Mouse (Mus musculus) frontal cortex, adult 2 months (tissue): ENCODE data around the gene Ift122. TPM values are rescaled to one million over a fixed set of nuclear protein-coding genes. Genes with fewer than 3 reads are reported as not detected.
"Not testable (repeated sequence)": the region's sequence is repeated elsewhere in the genome, so short reads cannot be mapped to it uniquely, and the experiment has no call there.

Experiments used
- DNase-seq, 2 experiments: peaks; one replicate each; pipeline ENCODE4 v3.0.0; 2022; ENCODE audit warnings: low spot score in 1 of 2; ENCODE audit errors: extremely low spot score in 1 of 2
- polyA plus RNA-seq: library from polyadenylated mRNA; depleted of rRNA; stranded (reverse); fragments of >200 nt; gene quantifications from 2 replicates; pipeline ENCODE4 v1.2.3, GENCODE M21; 2012

Gene Ift122
- polyA plus RNA-seq, 1 experiment = 30.1 TPM

DNA sequence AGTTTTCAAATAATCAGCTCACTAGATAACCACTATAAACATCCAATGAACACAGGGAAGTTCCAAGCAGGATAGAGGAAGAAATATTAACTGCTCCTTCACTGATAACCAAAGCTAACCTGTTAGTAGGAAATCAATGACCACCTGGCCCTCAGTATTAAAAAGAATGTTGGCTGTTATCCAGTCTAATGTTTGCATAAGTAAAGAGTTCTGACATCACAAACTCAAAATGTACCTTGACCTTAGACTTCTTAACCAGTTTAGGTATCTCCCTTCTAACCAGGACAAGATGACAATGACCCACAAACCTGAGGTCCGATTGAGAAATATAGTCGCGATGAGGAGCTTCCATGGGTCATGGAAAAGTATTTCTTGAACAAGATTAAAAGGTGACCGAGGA is 8.3 kb upstream of the Ift122 start:
- DNase-seq = no peak

DNA sequence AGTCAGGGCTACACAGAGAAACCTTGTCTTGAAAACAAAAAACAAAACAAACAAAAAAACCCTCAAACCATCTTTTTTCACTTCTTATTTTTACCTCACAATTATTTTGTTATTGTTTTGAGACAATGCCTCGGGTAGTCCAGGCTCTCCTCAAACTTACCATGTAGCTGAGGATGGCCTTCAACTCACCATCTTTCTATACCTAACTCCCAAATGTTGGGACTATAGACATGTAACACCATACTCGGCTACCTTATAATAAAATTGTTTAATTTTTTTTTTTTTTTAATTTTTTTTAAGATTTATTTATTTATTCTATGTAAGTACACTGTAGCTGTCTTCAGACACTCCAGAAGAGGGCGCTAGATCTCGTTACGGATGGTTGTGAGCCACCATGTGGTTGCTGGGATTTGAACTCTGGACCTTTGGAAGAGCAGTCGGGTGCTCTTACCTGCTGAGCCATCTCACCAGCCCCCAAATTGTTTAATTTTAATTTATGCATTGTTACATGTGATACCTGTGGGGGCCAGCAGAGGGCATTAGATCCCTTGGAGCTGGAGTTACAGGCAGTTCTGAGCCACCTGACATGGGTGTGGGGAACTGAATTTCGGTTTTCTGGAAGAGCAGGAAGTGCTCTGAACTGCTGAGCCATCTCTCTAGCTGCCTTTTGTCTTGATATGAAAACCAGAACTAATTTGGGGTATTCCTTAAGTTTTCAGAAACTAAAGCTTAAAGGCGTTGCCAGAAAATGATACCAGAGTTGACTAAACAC is 6.4 kb upstream of the Ift122 start:
- DNase-seq = peak; percentile 40 to 83

DNA sequence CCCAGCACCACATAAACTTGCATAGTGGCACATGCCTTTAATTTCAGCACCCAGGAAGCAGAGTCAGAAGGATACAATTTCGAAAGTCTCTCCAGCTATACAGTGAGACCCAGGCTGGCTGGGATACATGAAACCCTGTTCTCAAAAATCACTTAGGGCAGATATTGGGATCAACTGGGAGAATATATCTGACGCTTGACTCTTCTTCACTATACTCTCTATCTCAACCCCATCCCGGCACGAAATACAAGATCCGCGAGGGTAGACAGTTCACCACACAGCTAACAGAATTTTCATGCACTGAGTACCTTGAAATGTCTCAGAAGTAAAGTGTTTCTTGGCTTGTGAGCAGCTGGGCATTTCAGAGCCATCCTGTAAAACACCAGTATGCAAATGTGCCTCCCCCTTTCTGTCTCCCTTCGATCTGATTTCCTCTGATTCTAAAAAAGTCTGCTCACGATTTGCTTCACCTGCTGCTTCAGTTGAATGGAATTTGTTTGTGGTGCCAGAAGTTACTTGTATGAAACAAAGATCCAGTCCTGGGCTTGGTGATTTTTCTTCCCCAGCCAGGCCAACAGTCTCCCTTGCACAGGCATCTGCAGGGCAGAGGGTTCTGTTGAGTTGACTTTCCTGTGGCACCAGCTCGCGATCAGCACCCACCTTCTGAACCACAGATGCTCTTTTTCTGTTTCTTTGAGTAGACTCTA is 4.5 kb upstream of the Ift122 start:
- no peak for DNase-seq

DNA sequence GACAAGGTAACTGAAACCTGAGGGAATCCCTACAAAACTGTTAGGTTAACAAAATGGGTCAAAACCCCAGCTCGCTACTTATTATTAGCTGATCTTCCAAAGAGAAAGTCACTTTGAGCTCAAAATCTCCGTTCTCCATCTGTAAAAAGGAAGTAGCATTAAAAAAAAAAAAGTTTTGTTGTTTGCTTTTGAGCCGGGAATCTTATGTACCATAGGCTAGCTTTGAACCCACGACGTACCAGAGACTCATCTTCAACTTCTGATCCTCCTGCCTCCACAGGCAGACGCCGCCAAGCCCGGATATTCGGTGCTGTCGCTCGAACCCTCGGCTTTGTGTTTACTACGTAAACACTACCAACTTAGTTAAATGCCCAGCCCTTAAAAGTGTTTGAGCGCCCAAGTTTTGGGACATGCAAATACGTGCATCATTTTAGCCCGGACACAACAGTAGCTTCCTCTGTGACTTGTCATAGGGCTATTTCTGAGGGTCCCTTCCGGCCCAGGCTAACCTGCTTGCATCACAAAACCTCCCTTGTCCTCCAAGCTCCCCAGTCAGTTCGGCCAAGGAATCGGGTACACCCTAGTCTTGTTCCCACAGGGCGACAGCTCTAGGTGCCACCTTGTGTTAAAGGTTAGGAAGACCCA is 702 bp upstream of the Ift122 start:
- DNase-seq = no peak

DNA sequence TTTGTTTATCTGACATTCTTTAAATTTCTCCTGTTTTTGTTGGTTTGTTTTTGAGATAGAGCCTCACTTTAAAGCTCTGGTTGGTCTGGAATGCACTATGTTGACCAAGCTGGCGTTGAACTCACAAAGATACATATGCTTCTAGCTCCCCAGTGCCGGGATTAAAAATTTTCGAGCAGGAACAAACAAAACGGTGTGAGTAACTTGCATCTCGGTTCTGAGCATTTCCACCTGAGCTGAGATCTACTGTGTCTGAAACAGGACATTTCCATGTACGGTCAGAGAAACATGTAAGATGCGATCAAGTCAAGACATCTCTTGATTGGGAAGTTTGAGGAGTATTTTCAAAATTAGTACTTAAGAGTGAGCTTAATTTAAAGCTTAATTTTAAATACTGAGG is 715 bp downstream of the Ift122 start:
- no peak for DNase-seq

DNA sequence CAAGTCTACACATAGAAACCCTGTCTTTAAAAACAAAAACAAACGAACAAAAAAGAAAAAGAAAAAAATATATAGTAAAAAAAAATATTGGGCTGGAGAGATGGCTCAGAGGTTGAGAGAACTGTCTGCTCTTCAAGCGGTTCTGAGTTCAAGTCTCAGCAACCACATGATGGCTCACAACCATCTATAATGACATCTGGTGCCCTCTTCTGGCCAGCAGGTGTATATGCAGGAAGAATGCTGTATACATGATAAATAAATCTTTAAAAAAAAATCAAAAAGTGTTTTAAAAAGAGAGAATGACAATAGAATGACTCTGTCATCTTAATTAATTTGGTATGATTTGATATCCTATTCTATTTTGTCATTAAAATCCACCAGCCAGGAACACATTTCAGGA is 1.2 kb downstream of the Ift122 start:
- no peak for DNase-seq

DNA sequence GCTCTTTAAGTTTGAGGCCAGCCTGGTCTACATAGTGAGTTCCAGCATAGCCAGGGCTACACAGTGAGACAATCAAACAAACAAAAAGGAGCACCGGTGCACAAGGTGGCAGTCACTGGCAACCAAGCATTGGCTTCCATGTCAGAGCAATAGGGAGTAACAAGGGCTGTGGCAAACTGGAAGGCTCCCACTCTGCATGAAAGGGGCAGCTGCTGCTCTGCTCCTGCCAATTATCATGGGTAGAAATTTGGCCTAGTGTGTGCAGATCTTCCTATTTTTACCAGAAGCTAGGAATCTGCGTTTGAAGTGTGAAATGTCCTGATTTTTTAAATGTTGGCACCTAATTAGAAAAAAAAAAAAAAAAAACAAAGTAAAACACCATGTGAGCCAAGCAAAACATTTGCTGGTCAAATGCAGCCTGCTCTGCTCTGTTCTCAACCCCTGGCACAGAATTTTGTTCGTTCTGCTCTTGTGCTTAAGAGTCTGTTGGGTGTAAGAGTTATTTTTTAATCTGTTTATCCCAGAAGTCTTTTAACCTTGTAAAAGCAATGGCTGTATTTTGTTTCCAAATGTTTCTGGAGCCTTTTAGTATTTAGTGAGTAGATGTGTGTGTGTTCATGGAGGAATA is 2.6 kb downstream of the Ift122 start:
- no peak for DNase-seq

DNA sequence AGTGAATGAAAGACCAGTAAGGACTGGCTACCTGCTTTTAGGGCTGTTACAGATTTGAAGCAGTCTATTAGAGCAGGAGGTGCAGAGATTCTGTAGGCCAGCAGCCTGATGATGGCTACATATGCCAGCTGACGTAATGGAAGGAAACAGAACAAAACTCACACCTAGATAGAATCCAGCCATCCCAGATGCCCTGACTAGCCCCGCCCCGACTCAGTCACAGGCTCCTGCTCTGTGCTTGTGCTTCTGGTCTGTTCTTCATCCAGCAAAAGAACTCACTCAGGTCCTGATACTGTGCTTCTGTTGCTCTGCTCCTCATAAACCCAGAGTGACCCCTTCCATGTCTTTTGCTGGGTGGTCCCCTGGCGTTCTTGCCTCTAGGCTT is 3.1 kb downstream of the Ift122 start:
- DNase-seq = no peak

DNA sequence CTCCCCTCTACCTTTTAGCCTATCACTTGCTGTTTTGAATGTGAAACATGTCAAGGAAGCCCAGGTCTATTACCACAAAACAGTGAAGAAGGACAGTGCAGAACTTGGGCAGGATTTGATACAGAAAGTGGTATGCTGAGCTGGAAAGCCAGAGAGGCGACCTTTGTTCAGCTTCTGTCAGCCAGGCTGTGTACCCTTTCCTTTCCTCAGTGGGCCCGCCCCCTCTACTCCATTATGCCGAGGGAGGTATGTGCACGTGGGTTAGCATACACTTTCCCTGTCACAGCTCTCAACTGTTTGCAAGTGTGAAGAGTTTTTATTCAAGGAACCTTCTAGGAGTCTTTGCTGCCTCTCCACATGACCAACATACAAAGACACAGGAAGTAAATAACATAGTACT is 6.0 kb downstream of the Ift122 start:
- no peak for DNase-seq

DNA sequence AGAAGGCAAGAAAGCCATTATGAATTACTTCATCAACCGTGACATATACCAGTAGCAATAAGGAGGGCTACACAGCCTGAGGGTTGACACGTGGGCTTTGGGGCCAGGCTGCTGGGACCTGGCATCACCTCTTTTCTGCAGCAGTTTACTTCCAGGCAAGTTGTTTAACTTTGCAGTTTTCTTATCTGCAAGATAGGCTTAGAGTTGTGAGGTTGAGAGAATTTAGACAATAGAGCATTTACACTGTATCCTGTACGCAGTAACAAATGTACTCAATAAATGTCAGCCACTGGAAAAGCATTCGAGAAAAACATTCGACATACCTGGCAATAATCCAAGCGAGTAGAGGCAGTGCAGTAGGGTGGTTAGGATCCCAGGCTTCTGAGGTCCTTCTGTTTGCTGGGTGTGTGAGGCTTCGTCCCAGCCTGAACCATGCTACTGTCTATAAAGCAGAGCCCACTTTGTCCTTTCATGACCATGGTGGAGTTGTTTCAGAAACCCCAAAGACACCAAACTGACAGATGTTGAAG is 6.8 kb downstream of the Ift122 start:
- no peak for DNase-seq

DNA sequence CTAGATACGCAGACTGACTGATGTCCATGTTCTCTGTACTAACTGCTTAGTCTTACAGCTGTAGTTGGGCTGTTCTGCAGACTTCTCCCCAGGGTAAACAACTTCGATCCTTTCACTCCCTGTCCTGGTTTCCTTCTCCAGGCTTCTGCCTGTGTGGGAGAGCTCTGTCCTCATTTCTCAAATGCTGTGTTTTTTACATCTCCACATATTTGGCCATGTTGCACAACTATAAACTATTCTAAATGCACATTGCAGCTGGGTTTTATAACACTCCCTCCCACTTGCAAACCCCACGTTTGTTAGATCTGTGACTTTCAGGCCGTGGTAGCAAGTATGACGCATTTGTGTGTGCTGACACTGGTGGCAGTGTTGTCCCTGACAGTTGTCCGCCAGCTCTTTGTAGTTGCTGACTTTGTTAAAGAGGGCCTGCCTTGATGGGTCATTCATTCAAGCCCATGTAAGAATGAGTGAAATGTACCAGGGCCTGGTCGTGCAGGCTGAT is 10.1 kb downstream of the Ift122 start:
- DNase-seq = peak; percentile 78 to 81

DNA sequence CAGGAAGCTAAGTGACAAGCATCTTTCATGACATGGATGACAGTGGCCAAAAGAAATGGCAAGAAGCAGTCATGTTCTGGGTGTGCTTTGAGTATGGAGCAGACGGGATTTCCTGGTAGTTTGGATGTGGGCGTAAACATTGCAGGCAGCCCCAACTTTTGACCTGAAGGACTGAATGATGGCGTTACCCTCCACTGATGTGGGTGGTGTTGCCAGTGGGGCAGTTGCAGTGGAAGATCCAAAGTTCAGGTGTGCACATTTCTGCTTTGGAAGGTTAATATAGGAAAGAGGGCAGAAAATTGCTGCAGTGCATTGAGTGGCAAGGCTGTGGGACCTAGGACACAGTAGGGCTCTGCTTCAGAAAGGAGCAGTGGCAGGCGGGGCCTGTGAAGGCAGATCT is 12.0 kb downstream of the Ift122 start:
- DNase-seq = no peak

DNA sequence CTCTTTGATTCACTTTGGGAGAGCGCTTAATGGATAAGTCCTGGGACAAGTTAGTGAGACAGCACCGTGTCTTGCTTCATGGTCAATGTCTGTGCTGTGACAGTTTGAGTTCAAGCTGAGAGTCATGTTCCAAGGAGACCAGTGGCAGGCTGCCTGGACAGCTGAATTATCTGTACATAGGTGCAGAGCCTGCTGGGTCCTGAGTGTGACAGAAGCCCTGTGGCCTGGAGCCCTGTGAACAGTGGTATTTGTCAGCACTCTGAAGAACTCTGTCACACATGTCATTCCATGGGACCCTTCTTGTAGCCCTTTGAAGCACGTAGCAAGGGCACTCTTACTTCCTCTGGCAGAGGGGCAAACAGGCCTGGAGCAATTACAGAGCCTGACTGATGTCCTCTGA is 13.9 kb downstream of the Ift122 start:
- DNase-seq = not testable (repeated sequence)

DNA sequence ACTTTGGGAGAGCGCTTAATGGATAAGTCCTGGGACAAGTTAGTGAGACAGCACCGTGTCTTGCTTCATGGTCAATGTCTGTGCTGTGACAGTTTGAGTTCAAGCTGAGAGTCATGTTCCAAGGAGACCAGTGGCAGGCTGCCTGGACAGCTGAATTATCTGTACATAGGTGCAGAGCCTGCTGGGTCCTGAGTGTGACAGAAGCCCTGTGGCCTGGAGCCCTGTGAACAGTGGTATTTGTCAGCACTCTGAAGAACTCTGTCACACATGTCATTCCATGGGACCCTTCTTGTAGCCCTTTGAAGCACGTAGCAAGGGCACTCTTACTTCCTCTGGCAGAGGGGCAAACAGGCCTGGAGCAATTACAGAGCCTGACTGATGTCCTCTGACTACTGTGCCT is 18.0 kb downstream of the Ift122 start:
- not testable (repeated sequence) for DNase-seq

DNA sequence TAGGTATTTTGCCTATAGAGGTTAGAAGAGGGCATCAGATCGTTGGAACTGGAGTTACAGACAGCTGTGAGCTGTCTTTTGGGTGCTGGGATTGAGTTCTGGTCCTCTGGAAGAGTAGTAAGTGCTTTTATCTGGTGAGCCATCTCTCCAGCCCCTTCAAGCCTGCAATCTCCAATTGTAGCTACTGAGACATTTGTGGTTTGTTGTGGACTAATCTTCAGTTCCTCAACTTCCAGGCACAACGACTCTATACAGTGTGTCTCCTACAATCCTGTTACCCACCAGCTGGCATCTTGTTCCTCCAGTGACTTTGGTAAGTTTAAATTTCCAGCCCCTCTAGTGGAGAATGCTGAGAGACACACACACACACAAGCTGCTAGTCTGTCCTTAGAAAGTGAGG is 24.0 kb downstream of the Ift122 start:
- DNase-seq = no peak

DNA sequence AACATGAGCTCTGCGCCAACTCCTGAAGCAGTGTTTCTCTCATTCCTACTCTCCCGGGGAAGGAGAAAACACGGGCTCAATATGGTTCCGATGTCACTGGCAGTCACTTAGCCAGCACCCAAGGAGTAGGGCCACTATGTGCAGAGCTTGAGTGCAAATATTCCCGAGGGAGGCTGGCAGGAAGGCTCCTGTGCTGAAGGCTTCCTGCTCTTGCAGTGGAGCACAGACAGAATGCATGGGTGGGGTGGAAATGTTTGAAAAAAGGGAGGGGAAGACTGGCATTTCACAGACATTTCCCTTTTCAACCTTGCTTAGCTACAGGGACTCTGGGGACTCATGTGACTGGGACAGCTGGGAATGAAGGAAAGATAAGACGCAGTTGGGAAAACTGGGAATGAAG is 25.4 kb downstream of the Ift122 start:
- DNase-seq = no peak

DNA sequence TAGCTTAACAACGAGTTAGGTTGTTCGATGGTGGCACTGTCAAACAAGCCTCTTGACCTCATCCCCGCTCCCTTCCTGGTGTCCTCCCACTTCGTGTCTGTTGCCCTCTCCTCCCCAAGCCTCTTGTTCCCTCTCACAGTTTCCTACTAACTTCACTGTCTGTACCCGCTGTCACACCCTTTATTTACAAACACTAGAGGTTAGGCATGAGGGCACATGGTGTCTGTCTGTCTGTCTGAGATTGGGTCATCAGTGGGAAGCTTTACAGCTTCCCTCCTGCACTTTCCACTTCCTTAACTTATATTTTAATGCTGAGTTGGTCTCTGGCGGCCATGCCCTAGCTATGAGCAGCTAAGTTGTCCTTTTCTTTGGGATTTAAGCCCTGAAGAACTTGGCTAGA is 26.5 kb downstream of the Ift122 start:
- DNase-seq = no peak

DNA sequence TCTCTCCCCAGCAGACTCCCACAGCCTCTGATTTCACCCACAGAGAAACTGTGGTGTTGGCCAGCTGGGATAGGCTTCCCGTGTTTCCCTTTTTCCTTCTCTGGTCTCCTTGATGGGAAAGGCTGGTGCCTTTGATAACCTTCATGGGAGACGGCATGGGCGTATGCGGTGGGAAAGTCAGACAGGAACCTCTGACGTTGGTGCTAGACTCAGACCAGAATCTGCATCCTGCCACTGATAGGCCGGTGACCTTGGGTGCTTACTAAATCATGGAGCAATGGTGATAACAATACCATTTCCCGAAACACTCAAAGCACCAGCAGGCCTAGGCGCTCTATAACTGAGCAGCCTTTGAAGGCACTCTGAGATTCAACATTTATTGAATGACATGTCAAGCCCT is 27.5 kb downstream of the Ift122 start:
- no peak for DNase-seq

DNA sequence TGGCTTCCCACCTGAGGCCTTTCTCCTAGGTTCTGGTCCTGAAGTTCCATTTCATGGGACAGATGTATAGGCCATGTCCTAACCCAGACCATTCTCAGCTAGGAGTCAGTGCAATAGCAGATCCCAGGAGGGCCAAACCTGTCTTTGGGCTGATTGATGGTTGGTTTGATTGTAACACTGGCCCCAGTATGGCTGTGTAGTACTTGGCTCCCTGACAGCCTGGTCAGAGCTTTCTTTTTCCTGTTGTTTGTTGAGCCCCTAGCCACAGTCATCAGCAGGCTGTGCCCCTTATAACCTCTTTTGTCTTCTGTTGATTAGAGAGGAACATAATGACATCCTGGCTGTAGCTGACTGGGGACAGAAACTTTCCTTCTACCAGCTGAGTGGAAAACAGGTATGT is 30.7 kb downstream of the Ift122 start:
- DNase-seq = no peak

DNA sequence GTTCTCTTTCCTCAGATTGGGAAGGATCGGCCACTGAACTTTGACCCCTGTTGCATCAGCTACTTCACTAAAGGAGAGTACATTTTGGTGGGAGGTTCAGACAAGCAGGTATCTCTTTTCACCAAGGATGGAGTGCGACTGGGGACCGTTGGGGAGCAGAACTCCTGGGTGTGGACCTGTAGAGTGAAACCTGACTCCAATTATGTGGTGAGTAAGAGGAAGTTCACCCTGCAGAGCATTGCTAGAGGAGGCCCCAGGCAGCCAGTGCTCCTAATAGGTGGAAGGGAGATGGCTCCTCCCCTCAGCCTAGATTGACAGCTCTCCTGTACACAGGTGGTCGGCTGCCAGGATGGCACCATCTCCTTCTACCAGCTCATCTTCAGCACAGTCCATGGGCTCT is 33.6 kb downstream of the Ift122 start:
- no peak for DNase-seq

DNA sequence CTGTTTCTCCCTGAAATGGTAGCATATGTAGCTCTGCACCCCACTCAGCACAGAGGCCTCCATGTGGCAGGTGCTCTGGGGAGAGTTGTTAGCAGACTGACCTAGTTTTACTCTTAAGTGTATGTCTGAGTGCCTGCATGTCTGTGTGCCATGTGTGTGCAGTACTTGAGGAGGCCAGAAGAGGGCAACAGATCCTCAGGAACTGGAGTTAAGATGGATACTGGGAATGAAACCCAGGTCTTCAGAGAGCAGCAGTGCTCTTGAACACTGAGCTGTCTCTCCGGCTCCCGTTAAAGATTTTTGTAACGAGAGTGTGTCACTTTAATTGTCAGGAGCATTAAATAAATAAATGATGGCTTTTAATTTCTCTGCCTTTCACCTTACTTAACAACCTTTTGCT is 35.0 kb downstream of the Ift122 start:
- no peak for DNase-seq
